Mouse (Mus musculus): ENCODE measurements around the gene Tmem132d. TPM values are rescaled to one million over a fixed set of nuclear protein-coding genes. Genes with fewer than 3 reads are reported as not detected.
"Not testable (repeated sequence)": the region's sequence is repeated elsewhere in the genome, so short reads cannot be mapped to it uniquely, and the experiment has no call there.

Gene Tmem132d
- total RNA-seq, 2 experiments from 2014 or later = not detected

DNA sequence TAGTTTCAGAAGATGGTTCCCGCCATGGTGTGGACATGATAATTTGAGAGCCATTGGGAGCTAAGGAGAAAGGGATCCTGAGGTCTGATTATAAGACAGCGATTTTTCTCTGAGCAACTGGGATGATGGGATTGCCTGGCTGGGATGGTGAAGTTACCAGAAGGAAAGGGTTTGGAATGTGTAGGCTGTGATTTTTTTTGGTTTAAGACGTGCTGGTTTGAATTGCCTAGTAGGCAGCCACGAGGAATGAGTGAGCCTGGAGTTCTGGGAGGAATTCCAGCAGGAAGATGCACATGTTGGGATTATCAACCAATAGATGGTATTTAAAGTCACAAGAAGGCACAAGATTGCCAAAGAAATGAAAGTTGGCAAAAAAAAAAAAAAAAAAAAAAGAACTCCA lies 470.2 kb downstream of the Tmem132d start:
- no peak for ATAC-seq (replicated peaks; ENCODE audit: low FRiP score, poor library complexity, severe bottlenecking)

DNA sequence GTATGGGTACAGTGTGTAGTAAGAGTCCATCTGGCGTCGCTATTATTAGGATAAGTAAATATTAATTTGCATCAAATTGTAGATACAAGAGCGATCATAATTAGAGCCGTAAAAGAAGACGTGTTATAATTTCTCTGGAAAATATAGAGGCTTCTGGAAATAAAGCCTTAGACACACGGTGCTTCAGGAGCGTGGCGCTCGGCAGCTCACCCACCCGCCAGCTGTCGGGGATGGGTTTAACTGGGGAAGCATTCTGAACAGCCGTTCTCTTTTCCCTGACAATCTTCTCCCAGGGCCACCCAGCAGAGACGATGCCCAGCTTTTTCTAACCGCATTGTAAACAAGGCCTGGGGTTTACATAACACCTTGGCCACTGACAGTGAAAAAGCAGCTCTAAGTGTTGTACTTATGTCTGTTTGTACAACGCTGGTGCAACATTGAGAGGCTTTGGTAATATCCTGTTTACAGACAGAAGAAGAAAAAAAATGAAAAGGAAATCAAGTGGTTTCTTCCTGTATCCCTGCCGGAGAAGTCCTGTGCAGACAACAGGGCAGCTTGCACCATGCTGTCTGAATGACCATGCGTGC lies 476.3 kb downstream of the Tmem132d start:
- no peak for ATAC-seq (replicated peaks; ENCODE audit: low FRiP score, poor library complexity, severe bottlenecking)

DNA sequence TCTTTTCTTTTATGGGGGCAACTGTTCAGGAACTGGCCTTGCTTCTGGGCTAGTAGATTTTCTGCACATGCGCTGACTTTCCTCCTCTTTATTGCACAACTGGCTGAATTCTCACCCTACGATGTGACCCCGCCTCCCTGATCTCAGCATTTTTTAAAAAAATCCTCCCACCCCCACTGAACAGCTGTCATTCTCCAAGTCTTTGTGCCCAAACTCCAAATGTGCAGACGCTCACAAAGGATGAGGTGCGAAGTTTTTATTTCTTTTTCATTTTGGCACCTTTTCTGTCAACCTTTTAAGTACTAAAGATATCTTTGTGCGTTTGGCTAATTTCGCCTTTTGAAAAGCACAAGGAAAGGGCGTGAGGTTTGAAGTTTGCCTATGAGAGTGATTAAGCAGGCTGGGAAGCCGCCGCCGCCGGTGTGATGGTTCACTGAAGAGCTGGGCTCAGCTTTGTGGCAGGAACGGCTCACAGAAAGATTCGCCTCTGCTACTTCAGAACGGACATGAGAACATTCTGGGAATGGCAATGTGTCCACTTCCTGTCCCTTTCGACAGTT lies 478.6 kb downstream of the Tmem132d start:
- ATAC-seq (replicated peaks; ENCODE audit: low FRiP score, poor library complexity, severe bottlenecking) = no peak

DNA sequence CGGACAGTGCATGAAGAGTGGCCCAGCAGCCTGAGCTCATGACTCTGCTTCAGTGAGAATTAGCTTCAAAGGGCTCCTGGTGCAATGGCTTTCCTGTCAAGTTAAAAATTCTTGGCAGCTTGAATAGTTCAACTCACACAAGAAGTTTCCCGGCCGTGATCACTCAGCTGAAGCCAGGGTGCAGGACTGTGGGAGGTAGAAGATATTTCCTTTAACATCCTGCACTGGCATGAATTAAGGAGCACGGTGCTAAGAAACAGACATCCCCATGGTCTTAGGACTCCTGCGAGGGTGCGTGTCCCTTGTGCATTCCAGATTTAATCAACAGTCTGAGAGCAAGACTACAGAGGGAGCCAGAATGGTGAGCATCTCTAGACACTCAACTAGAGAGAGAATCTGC lies 480.1 kb downstream of the Tmem132d start:
- no peak for ATAC-seq (replicated peaks; ENCODE audit: low FRiP score, poor library complexity, severe bottlenecking)

DNA sequence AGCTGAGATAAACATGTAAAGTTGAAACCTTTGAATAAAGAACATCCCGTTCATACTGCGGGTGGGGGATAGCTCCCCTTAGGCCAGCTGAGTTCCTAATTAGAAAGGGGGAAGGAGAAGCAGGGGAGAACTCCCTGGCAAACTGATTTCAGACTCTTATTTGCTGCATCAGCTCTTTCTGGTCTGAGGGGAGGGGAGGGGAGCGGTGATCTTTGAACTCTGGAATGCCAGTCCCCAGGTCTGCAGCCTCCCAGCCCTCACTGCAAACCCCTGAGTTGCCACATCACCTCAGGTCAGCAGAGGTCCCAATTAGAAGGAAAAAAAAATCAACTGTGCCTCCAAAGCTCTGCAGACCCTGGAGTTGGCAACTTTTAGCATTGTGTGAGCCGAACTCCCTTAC lies 482.3 kb downstream of the Tmem132d start:
- no peak for ATAC-seq (replicated peaks; ENCODE audit: low FRiP score, poor library complexity, severe bottlenecking)

DNA sequence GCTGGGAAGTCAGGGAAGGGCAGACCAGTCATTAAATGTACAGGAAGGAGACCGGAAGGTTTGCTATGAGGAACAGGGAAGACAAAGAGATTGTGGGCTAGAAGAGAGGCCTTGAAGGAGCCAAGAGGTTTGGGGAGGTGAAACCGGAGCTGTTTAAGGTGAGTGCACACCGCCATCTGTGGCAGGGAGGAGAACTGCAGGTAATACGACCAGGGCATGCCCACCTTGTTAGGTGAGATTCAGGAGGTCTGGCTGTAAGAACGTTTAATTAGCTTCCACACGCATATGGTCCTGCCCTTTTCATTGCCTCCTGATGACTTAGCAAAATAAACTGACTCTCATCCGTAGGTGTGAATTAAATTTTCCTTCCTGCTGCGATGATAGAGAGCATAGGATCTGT lies 485.6 kb downstream of the Tmem132d start:
- ATAC-seq (replicated peaks; ENCODE audit: low FRiP score, poor library complexity, severe bottlenecking) = no peak

DNA sequence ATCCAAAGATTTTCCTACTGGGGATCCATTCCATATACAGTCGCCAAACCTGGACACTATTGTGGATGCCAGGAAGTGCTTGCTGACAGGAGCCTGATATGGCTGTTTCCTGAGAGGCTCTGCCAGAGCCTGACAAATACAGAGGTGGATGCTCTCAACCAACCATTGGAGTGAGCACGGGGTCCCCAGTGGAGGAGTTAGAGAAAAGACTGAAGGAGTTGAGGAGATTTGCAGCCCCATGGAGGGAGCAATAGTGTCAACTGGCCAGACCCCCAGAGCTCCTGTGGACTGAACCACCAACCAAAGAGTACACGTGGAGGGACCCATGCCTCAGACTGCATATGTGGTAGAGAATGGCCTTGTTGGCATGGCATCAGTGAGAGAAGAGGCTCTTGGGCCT lies 490.7 kb downstream of the Tmem132d start:
- not testable (repeated sequence) for ATAC-seq (replicated peaks; ENCODE audit: low FRiP score, poor library complexity, severe bottlenecking)

DNA sequence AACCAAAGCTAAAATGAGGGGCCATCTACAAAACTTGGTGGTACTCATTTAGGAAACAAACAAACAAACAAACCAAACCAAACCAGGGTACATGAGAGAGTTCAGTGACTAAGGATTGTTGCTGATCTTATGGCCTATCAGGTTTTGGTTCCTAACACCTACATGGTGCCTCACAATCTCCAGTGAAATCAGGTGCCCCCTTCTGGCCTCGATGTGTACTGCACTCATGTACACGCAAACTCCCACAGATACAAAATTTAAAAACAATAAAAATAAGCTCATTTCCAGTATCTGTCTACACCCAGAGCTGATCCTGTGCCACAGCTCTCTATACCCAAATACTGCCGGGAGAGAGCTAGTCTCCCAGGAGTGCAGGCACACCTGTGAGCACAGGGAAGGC lies 495.0 kb downstream of the Tmem132d start:
- no peak for ATAC-seq (replicated peaks; ENCODE audit: low FRiP score, poor library complexity, severe bottlenecking)

DNA sequence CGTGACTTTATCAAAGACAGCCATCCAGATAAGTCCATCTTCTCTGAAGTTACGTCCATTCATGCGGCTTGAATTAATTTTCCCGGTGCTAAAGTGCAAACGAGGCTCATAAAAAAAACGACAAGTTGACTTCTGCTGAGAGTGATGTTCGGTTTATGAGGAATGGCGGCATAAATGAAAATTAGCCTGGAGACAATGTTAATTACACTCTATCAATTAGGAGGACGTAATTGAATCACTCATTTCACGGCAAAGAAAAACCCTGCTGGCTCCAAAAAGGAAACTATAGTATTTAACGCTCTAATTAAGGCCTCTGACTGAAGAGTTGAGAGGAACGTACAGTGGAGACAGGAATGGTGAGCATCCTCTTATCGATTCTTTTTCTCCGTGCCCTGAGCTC lies 503.2 kb downstream of the Tmem132d start:
- no peak for ATAC-seq (replicated peaks; ENCODE audit: low FRiP score, poor library complexity, severe bottlenecking)

DNA sequence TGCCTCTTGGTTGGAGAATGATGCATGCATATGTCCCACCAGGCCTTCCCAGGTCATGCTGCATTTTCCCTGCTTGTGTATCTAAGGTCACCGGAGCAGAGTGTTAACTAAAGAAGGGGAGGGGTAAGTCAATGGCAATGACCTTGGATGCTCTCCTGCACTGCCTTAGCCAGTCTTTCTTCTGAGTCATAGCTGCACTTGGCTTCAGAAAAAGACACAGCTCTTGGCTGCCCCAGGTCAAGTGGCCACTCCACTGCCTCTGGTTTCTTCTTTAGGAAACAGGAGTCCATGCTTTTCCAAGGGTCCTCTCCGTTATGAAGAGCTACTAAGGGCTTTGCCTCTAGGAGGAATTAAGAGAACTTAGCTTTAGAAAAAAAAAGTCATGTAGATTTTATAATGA lies 506.2 kb downstream of the Tmem132d start:
- ATAC-seq (replicated peaks; ENCODE audit: low FRiP score, poor library complexity, severe bottlenecking) = no peak

DNA sequence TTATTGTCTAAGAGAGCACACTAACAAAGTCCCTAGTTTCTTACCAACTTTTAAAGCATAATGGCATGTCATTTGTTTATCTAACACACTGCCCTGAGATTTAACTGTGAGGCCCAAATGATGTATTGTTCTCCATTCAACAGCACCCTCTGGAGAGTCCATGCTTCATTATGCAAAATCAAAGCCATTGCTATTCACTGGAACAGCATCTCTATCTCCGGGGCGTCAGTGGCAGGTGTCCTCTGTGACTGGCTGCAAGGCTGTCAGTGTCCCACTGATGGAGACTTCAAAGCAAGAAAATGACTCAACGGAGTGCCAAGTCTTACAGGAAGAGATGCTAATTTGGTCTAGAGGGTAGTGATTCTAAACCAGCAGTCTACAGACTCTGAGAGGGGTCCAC lies 508.8 kb downstream of the Tmem132d start:
- no peak for ATAC-seq (replicated peaks; ENCODE audit: low FRiP score, poor library complexity, severe bottlenecking)

DNA sequence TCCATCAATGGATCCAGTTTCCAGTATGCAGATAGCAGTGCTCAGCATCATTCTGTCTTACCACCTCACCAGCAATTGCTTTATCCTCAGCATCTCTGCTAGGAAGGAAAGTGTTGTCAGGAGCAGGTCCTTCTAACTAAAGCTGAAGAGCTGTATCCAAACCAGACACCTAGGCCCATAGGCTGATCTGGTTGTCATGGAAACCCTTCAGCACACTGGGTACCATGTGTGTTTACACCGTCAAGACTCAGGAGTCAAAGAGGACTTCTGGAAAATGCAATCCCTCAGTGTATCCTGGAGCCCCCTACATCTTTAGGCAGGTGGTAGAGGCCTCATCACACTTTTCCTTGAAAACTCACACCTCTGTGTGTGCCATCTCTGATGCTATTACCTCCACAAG lies 513.7 kb downstream of the Tmem132d start:
- no peak for ATAC-seq (replicated peaks; ENCODE audit: low FRiP score, poor library complexity, severe bottlenecking)

DNA sequence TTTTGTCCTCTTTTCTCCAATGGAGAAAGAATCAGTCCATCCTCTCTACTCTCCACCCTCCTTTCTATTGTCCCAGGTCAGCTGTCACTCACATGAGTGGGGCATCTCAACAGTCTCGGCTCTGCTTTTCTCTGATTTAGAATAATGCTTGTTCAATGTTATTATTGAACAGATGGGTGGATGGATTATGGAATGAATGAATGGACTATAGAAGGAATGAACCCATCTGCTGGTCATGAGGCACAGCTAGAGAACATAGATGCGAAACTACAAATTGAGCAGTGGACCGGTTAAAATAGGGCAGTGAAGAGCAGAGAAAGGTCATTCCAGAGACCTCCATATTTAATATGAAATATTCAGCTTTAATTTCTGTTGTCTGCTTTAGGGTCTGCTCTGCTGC lies 514.5 kb downstream of the Tmem132d start:
- ATAC-seq (replicated peaks; ENCODE audit: low FRiP score, poor library complexity, severe bottlenecking) = no peak

DNA sequence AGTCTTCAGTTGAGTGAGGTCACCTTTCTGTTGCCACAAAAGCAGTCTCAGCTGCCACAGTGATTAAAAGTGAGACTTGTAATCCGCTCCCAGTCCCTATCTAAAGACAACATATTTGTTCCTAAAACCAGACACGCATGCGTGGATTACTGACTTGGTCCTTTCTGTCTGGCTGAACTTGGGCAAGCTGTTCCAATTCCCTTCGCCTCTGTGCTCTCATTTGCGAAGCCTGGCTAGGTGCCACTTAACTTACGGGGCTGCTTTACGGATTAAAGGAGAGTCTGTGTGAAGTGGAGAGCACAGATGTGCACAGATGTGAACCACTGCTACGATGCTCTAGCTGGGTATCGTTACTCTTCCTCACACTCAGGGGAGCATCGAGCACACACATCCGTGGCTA lies 518.7 kb downstream of the Tmem132d start:
- no peak for ATAC-seq (replicated peaks; ENCODE audit: low FRiP score, poor library complexity, severe bottlenecking)

DNA sequence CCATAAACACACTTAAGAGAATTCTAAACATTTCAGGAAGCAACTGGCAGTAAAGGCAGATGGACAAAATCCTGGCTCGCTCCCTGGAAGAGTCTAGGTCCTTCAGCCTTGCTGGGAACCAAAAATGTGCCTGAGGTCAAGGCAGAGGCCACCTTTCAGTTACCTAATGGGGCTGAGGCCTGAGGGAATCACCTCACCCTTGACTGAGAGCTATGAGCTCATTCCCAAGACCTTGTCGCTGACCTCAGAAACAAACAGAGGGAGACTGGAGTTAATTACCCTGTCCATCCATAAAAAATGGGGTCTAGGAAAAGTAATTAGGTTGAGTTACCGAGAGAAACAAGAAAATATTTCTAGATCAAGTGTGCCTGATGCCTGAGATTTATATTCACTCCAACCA lies 521.3 kb downstream of the Tmem132d start:
- no peak for ATAC-seq (replicated peaks; ENCODE audit: low FRiP score, poor library complexity, severe bottlenecking)

DNA sequence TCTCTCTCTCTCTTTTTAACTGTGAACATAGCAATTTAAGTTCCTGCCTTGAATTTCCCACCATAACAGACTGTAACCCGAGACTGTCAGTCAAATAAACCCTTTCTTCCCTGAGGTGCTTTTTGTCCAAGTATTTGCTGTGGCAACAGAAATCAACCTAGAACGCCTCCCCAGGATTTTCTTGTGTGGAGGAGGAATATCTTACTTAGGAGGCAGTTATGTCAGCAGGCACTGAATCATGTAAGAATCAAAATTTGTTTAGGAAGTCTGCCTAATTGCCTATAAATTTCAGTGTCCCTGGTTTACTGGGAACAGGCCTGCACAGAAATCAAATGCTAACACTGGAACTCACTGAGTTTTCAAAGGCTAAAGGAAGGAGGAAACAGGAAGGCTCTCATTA lies 522.5 kb downstream of the Tmem132d start:
- ATAC-seq (replicated peaks; ENCODE audit: low FRiP score, poor library complexity, severe bottlenecking) = no peak

DNA sequence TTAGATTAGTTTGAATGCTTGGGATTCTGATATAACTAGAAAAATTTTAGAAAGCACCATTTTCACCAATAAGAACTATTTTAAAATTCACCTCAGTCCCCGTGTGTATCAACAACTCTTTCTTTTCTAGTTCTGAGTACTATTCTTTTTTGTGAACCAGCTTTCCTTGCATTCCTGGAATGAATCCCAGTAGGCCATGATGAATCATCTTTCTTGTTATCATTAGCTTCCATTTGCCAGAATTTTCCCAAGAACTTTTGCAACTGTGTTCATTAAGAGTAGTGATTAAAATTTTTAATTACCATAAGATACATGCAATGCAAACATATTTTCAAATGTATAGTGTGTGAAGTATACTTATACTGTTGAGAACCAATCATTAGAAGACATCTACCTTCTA lies 537.7 kb downstream of the Tmem132d start:
- ATAC-seq (replicated peaks; ENCODE audit: low FRiP score, poor library complexity, severe bottlenecking) = no peak

DNA sequence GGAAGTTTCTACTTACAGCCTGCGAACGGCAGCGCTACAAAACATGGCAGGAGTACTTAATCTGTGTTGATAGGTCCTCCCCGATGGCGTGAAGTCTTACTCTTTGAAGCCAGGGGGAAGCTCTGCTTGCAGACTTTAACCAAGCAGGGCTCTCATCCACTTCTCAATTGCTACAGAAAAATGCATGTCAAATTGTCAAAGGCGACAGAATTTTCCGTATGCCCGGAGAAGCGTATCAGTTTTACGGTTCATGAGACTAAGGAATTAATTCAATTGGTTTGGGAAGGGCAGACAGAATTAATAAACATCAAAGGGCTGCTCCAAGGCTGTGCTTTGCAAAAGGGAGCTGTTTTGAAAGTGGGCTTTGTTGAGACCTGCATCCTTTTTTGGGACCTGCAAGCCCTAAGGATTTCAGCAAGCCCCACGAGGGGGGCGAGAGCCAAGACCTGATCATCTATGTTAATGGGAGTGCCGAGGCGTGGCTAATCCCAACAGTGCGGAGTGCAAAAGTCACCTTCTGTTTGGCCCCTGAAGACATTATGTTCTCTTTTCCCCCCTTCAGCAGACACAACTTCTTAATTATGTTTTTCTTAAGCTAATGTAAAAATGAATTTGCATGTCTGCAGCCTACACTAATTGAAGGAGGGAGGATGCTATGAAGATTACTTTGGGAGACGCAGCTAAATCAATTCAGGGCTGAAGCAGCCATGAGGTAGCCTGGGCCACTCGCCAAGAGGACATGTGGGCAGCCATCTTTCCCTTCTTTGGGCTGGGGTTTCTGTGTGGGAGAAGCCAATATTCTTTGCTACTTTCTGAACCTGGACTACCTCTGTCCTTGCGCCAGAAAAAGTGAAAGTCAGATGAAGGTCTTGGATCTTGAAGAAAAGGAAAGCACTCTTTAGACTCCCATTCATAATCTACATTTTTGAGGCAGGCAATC lies 547.0 kb downstream of the Tmem132d start:
- ATAC-seq (replicated peaks; ENCODE audit: low FRiP score, poor library complexity, severe bottlenecking) = no peak

DNA sequence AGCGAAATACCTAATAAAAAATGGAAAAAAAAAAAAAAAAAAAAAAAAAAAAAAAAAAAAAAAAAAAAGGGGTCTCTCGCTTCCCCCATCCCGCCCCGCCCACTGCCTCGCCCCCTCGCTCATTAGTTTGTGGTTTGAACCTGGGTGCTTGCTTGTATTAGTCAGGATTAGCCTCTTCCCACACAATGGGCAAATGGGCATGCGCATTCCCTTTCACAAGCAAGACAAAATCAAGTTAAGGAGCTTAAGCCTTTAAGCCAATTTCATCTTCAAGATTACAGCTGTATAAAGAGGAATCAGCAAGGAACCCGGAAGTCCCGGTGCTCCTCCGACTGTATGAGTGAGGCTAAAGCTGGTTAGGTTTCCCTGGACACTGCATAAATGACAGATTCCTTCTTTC lies 549.9 kb downstream of the Tmem132d start:
- ATAC-seq (replicated peaks; ENCODE audit: low FRiP score, poor library complexity, severe bottlenecking) = no peak

DNA sequence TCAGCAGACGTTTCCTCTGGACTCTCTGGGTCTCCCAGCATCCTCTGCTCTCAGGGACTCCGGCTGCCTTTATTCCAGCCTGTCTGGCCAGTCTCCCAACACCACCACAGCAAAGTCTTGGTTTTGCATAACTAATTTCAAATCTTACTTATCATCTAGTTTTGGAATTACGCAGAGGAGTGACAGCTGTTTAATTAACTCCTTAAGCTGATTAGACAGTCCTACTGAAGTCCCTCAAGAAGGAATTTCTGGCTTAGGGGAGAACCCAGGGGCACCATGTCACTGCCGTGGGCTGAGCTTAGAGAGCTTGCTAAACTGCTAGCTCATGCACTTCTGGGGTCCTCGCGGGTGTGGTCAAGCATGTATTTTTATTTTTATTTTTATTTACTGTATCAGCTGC lies 558.4 kb downstream of the Tmem132d start:
- no peak for ATAC-seq (replicated peaks; ENCODE audit: low FRiP score, poor library complexity, severe bottlenecking)

DNA sequence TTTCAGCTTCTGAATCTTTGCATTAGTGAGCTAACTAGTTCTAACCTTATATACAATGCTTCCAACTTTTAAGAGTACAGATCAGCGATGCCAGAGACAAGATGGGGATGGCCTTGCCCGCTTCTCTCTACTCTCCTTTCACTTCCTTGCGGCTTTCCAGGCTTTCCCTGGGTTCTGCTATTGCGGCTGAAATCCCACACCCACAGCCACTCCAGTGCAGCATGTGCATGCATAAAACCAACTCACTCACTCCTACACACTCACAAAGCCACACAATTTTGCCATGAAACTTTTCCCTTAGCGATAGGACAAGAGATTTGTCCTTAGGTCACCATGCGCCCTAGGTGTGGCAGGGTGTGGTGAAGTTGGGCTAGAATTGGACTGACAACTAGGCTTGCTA lies 567.7 kb downstream of the Tmem132d start:
- ATAC-seq (replicated peaks; ENCODE audit: low FRiP score, poor library complexity, severe bottlenecking) = no peak

Measured in erythroblast, adult 5-6 weeks (primary cell).